Mouse (Mus musculus) embryonic facial prominence, embryonic 11.5 days (tissue): ENCODE measurements around the gene Myd88. TPM values are rescaled to one million over a fixed set of nuclear protein-coding genes. Genes with fewer than 3 reads are reported as not detected.

Experiments used
- ATAC-seq: fragments of 200-750 bp; cut with Nextera tagmentation; replicated peaks from 2 replicates; pipeline ENCODE4 v1.8.0; 2017; ENCODE audit warnings: low read depth; ENCODE audit not compliant: insufficient number of reproducible peaks, low FRiP score, low TSS enrichment
- DNase-seq: peaks from one replicate; pipeline ENCODE4 v3.0.0-alpha.2; 2015; ENCODE audit warnings: low spot score
- H3K27ac ChIP-seq: fragments of 300-500 bp; sonication (generic); replicated peaks from 2 replicates; pipeline ENCODE4 v1.5.1; 2014; ENCODE audit warnings: mild to moderate bottlenecking, low read depth, low read length, control low read depth
- H3K27me3 ChIP-seq: fragments of 300-500 bp; sonication (generic); 2 replicates; pipeline ENCODE4 v1.6.1; 2014; ENCODE audit warnings: mild to moderate bottlenecking, low read length, moderate library complexity, mixed read lengths; ENCODE audit not compliant: control insufficient read depth, insufficient read depth
- H3K36me3 ChIP-seq: fragments of 300-500 bp; sonication (generic); replicated peaks from 2 replicates; pipeline ENCODE4 v1.6.1; 2014; ENCODE audit warnings: low read depth, mild to moderate bottlenecking, low read length, moderate library complexity, mixed read lengths; ENCODE audit not compliant: control insufficient read depth, insufficient read depth
- H3K4me1 ChIP-seq: fragments of 300-500 bp; sonication (generic); 2 replicates; pipeline ENCODE4 v1.6.1; 2014; ENCODE audit warnings: low read length, mixed read lengths; ENCODE audit not compliant: control insufficient read depth, insufficient read depth
- H3K4me2 ChIP-seq: fragments of 300-500 bp; sonication (generic); 2 replicates; pipeline ENCODE4 v1.6.1; 2014; ENCODE audit warnings: low read depth, mild to moderate bottlenecking, control low read depth, low read length, moderate library complexity
- H3K4me3 ChIP-seq: fragments of 300-500 bp; sonication (generic); 2 replicates; pipeline ENCODE4 v1.5.1; 2014; ENCODE audit warnings: low read depth, low read length, control low read depth
- H3K9ac ChIP-seq: fragments of 300-500 bp; sonication (generic); replicated peaks from 2 replicates; pipeline ENCODE4 v1.6.1; 2014; ENCODE audit warnings: mild to moderate bottlenecking, control low read depth, low read length
- H3K9me3 ChIP-seq: fragments of 300-500 bp; sonication (generic); replicated peaks from 2 replicates; pipeline ENCODE4 v1.6.1; 2016; ENCODE audit warnings: mild to moderate bottlenecking, low read length, inconsistent platforms, mixed read lengths; ENCODE audit not compliant: control insufficient read depth
- WGBS: fragments of 180-500 bp; shearing (Covaris S2); extraction: QIAGEN DNeasy Blood & Tissue Kit; methylation state at CpG from one replicate; pipeline ENCODE4 v1.1.7; 2014; 5-methylcytosine and 5-hydroxymethylcytosine counted together
- polyA plus RNA-seq: library from polyadenylated mRNA; unstranded; fragments of >200 nt; fragmentation: Nextera tagmentation; extraction: Ambion mirVana; gene quantifications from 2 replicates; pipeline ENCODE4 v1.2.1, GENCODE M21; 2014

Myd88 gene
- polyA plus RNA-seq, 1 experiment from 2014 or later = 9.4 TPM

- no peak overlapping the region for H3K27ac ChIP-seq
- H3K27me3 ChIP-seq = no peaks in the 10 kb centered on the region
- no peak overlapping the region for H3K4me3 ChIP-seq
- H3K4me1 ChIP-seq = no peaks in the 10 kb centered on the region
- no peaks in the 10 kb centered on the region for H3K9me3 ChIP-seq
- 95% methylated on average over 10 of the region's 10 CpGs for WGBS
- no peak for ATAC-seq
- DNase-seq = no peak
- H3K36me3 ChIP-seq = no peaks in the 10 kb centered on the region
- H3K4me2 ChIP-seq = no peak overlapping the region
- H3K9ac ChIP-seq = no peak overlapping the region
Measured at GRCm38 (mm10) chr9:119313096-119313495, 28.1 kb downstream of the Myd88 start.

- no peaks in the 10 kb centered on the region for H3K27me3 ChIP-seq
- H3K36me3 ChIP-seq = no peaks in the 10 kb centered on the region
- H3K4me3 ChIP-seq = no peak overlapping the region
- no peak overlapping the region for H3K4me2 ChIP-seq
- WGBS = 85% methylated on average over 1 of the region's 1 CpGs
- no peaks in the 10 kb centered on the region for H3K4me1 ChIP-seq
- DNase-seq (no peak), ATAC-seq (no peak)
- no peaks in the 10 kb centered on the region for H3K9me3 ChIP-seq
- H3K27ac ChIP-seq = no peak overlapping the region
- H3K9ac ChIP-seq = no peak overlapping the region
Measured at GRCm38 (mm10) chr9:119309067-119309466, 32.1 kb downstream of the Myd88 start.

- no peak overlapping the region for H3K4me2 ChIP-seq
- no peaks in the 10 kb centered on the region for H3K9me3 ChIP-seq
- no peaks in the 10 kb centered on the region for H3K27me3 ChIP-seq
- H3K27ac ChIP-seq = no peak overlapping the region
- DNase-seq (no peak), ATAC-seq (no peak)
- no peak overlapping the region for H3K4me3 ChIP-seq
- H3K36me3 ChIP-seq = no peaks in the 10 kb centered on the region
- no peak overlapping the region for H3K9ac ChIP-seq
- WGBS = 93% methylated on average over 7 of the region's 7 CpGs
- no peaks in the 10 kb centered on the region for H3K4me1 ChIP-seq
Measured at GRCm38 (mm10) chr9:119305863-119306262, 35.3 kb downstream of the Myd88 start.

- H3K27ac ChIP-seq = no peak overlapping the region
- 89% methylated on average over 3 of the region's 3 CpGs for WGBS
- no peaks in the 10 kb centered on the region for H3K4me1 ChIP-seq
- no peaks in the 10 kb centered on the region for H3K9me3 ChIP-seq
- ATAC-seq (no peak), DNase-seq (no peak)
- H3K4me2 ChIP-seq = no peak overlapping the region
- H3K36me3 ChIP-seq = no peaks in the 10 kb centered on the region
- H3K9ac ChIP-seq = no peak overlapping the region
- no peak overlapping the region for H3K4me3 ChIP-seq
- H3K27me3 ChIP-seq = no peaks in the 10 kb centered on the region
Measured at GRCm38 (mm10) chr9:119298563-119298962, 42.6 kb downstream of the Myd88 start.

GRCm38 (mm10) chr9:119297696-119298095 is 43.5 kb downstream of the Myd88 start:
- WGBS = 89% methylated on average over 6 of the region's 6 CpGs
- Histone ChIP-seq H3K36me3 (no peaks in the 10 kb centered on the region), H3K27me3 (no peaks in the 10 kb centered on the region), H3K27ac (no peak overlapping the region), H3K4me2 (no peak overlapping the region), H3K9ac (no peak overlapping the region), H3K4me1 (no peaks in the 10 kb centered on the region), H3K9me3 (no peaks in the 10 kb centered on the region), H3K4me3 (no peak overlapping the region)
- no peak for ATAC-seq
- DNase-seq = no peak

- H3K4me2 ChIP-seq = no peak overlapping the region
Measured at GRCm38 (mm10) chr9:119290791-119291190, 50.4 kb downstream of the Myd88 start.

More at GRCm38 (mm10) chr9:119290791-119291190, 50.4 kb downstream of the Myd88 start:
- H3K4me3 ChIP-seq = no peak overlapping the region
- H3K27me3 ChIP-seq = no peaks in the 10 kb centered on the region
- H3K27ac ChIP-seq = no peak overlapping the region
- 87% methylated on average over 3 of the region's 3 CpGs for WGBS
- no peak for DNase-seq
- no peaks in the 10 kb centered on the region for H3K9me3 ChIP-seq
- H3K4me1 ChIP-seq = no peaks in the 10 kb centered on the region
- no peak for ATAC-seq
- H3K36me3 ChIP-seq = no peaks in the 10 kb centered on the region
- no peak overlapping the region for H3K9ac ChIP-seq

Other genes with a start within 250 kb of the Myd88 start
- 20.1 and 21.5 TPM in 2 replicates for gene Plcd1, start 247.9 kb downstream of the Myd88 start, polyA plus RNA-seq
- gene Dlec1, start 238.9 kb downstream of the Myd88 start, polyA plus RNA-seq = 0.69 and 1.5 TPM in 2 replicates
- 1.1 and 1.3 TPM in 2 replicates for gene Acaa1b, start 184.3 kb downstream of the Myd88 start, polyA plus RNA-seq
- gene Gm47289, start 182.2 kb downstream of the Myd88 start, polyA plus RNA-seq = not detected in 2 replicates
- gene Slc22a13, start 132.3 kb downstream of the Myd88 start, polyA plus RNA-seq = not detected in 2 replicates
- 15.0 and 16.1 TPM in 2 replicates for gene Oxsr1, start 19.0 kb downstream of the Myd88 start, polyA plus RNA-seq
- 61.2 and 67.8 TPM in 2 replicates for gene Acaa1a, start 1.7 kb downstream of the Myd88 start, polyA plus RNA-seq
- 6.3 and 6.7 TPM in 2 replicates for gene Xylb, start 16.0 kb upstream of the Myd88 start, polyA plus RNA-seq
- gene Slc22a14, start 24.1 kb upstream of the Myd88 start, polyA plus RNA-seq = not detected in 2 replicates
- gene Acvr2b, start 60.7 kb upstream of the Myd88 start, polyA plus RNA-seq = 43.9 and 49.5 TPM in 2 replicates
- 50.7 and 53.6 TPM in 2 replicates for gene Exog, start 103.5 kb upstream of the Myd88 start, polyA plus RNA-seq
- gene Scn5a, start 237.6 kb upstream of the Myd88 start, polyA plus RNA-seq = 0.52 and 0.61 TPM in 2 replicates